Comparison of ENCODE assay signal across 8 mouse cellular contexts in genomic region chr1:128243627-128243995, GRCm38 (mm10). TPM values are rescaled to one million over a fixed set of nuclear protein-coding genes. Genes with fewer than 3 reads are reported as not detected.
DNase-seq lines count a peak whose midpoint lies in the region; ATAC-seq and TF ChIP-seq lines count a peak whose summit lies in the region.

TSS of gene Ubxn4 (plus strand) at chr1:128243964.

- H3K9me3 ChIP-seq in hindbrain, postnatal 0 days (ENCODE audit: low read length) = no peaks in the 10 kb centered on the region
- no peaks in the 10 kb centered on the region for H3K9me3 ChIP-seq in liver, embryonic 16.5 days (replicated peaks; ENCODE audit: control insufficient read depth, low read length)

- H3K4me2 ChIP-seq in hindbrain, postnatal 0 days (ENCODE audit: low read depth, low read length) = peak within 1 kb of the TSS; percentile 70
- peak within 1 kb of the TSS; percentile 94 for H3K4me2 ChIP-seq in liver, embryonic 16.5 days (ENCODE audit: low read depth, low read length)

- H3K36me3 ChIP-seq in hindbrain, postnatal 0 days (ENCODE audit: insufficient read depth, low read length) = no peaks in the 10 kb centered on the region
- H3K36me3 ChIP-seq in liver, embryonic 16.5 days (ENCODE audit: control insufficient read depth, insufficient read depth) = no peaks in the 10 kb centered on the region

- 9% methylated on average over 10 of the region's 10 CpGs for WGBS in hindbrain, postnatal 0 days
- 9% methylated on average over 10 of the region's 10 CpGs for WGBS in liver, embryonic 16.5 days (ENCODE audit: insufficient replicate concordance)

- H3K4me3 ChIP-seq in layer of hippocampus, adult 2 months = peak within 1 kb of the TSS; percentile 91
- H3K4me3 ChIP-seq in hindbrain, postnatal 0 days (ENCODE audit: low read length) = peak within 1 kb of the TSS; percentile 61
- H3K4me3 ChIP-seq in liver, embryonic 16.5 days (ENCODE audit: low read depth, low read length) = peak within 1 kb of the TSS; percentile 85

- peaks cover 9% of the 10 kb centered on the region for H3K4me1 ChIP-seq in hindbrain, postnatal 0 days (ENCODE audit: insufficient read depth, low read length)
- H3K4me1 ChIP-seq in liver, embryonic 16.5 days (ENCODE audit: control insufficient read depth, low read depth, low read length) = peaks cover 12% of the 10 kb centered on the region

- DNase-seq in layer of hippocampus, adult 2 months (ENCODE audit: low spot score in 2 of 2) = no peak
- no peak for DNase-seq in layer of hippocampus, adult 11-12 months (ENCODE audit: low spot score)
- DNase-seq in adrenal gland, postnatal 14 days = no peak
- no peak for DNase-seq in gastrocnemius, adult 8-10 months (ENCODE audit: low spot score in 2 of 2)
- DNase-seq in hindbrain, postnatal 0 days (ENCODE audit: low spot score) = no peak
- DNase-seq in thymus, postnatal 10 days (ENCODE audit: low spot score in 2 of 2) = no peak
- no peak for DNase-seq in ovary, adult 18-20 months (ENCODE audit: low spot score)

- peak within 1 kb of the TSS; percentile 75 for H3K9ac ChIP-seq in hindbrain, postnatal 0 days (replicated peaks; ENCODE audit: low read length)
- H3K9ac ChIP-seq in liver, embryonic 16.5 days (ENCODE audit: low read depth, low read length) = peak within 1 kb of the TSS; percentile 92

- H3K27me3 ChIP-seq in hindbrain, postnatal 0 days (ENCODE audit: insufficient read depth, low read length) = no peaks in the 10 kb centered on the region
- no peaks in the 10 kb centered on the region for H3K27me3 ChIP-seq in liver, embryonic 16.5 days (ENCODE audit: control insufficient read depth, insufficient read depth, low read depth, low read length)

- no peak for TF ChIP-seq CTCF in layer of hippocampus, adult 2 months (conservative IDR thresholded peaks at IDR 0.05)
- no peak for TF ChIP-seq CTCF in hindbrain, postnatal 0 days (IDR thresholded peaks at IDR 0.05; ENCODE audit: low read depth)

- peak; percentile 52 for ATAC-seq in hindbrain, postnatal 0 days
- ATAC-seq in liver, embryonic 16.5 days (ENCODE audit: low read depth) = no peak

- H3K27ac ChIP-seq in layer of hippocampus, adult 2 months = peak within 1 kb of the TSS; percentile 93
- peak within 1 kb of the TSS; percentile 89 for H3K27ac ChIP-seq in hindbrain, postnatal 0 days
- peak within 1 kb of the TSS; percentile 92 for H3K27ac ChIP-seq in liver, embryonic 16.5 days (ENCODE audit: low read length)

RNA-seq across cellular contexts. Expression of gene Ubxn4, which starts in this region (rescaled TPM):
- total RNA-seq in layer of hippocampus, adult 2 months (2021) = 10 to 100 TPM; 61.7 to 62.8 TPM
- total RNA-seq in adrenal gland, postnatal 14 days (2021) = 62.2 and 62.9 TPM in 2 replicates
- total RNA-seq in gastrocnemius, adult 8-10 months (2022) = 10 to 100 TPM; 43.3 to 46.7 (median 44.2) TPM
- 32.9 and 45.6 TPM in 2 replicates for total RNA-seq in hindbrain, postnatal 0 days (2014; rRNA removed)
- polyA plus RNA-seq in hindbrain, postnatal 0 days (2015; fragmentation: Nextera tagmentation; extraction: Ambion mirVana) = 73.0 and 79.3 TPM in 2 replicates
- polyA plus RNA-seq in liver, embryonic 16.5 days (2015; fragmentation: Nextera tagmentation; extraction: Ambion mirVana) = 28.1 and 28.5 TPM in 2 replicates
